13 mouse cellular contexts compared by ENCODE assay signal in genomic region chr17:45770441-45770840, GRCm38 (mm10). TPM values are rescaled to one million over a fixed set of nuclear protein-coding genes. Genes with fewer than 3 reads are reported as not detected.
DNase-seq lines count a peak whose midpoint lies in the region; ATAC-seq lines count a peak whose summit lies in the region.
"Had no signal": no experiment of that assay in that cellular context is flagged by ENCODE, and none has a peak within 500 bp of the region (broad histone marks: within the 10 kb centered on the region; RNA-seq: fewer than 3 reads in every experiment).

No protein-coding gene starts in this region.

- H3K9ac ChIP-seq in midbrain, embryonic 13.5 days (replicated peaks) = no peak overlapping the region
- no peak overlapping the region for H3K9ac ChIP-seq in intestine, embryonic 15.5 days
- no peak overlapping the region for H3K9ac ChIP-seq in stomach, embryonic 14.5 days (replicated peaks; ENCODE audit: low read depth, low read length)
- H3K9ac ChIP-seq: embryonic facial prominence, embryonic 13.5 days; liver, embryonic 14.5 days had no signal

- no peaks in the 10 kb centered on the region for H3K9me3 ChIP-seq in midbrain, embryonic 10.5 days (replicated peaks)
- H3K9me3 ChIP-seq in midbrain, embryonic 13.5 days = no peaks in the 10 kb centered on the region
- no peaks in the 10 kb centered on the region for H3K9me3 ChIP-seq in intestine, embryonic 15.5 days
- H3K9me3 ChIP-seq in stomach, embryonic 14.5 days (ENCODE audit: control insufficient read depth, low read depth, low read length) = no peaks in the 10 kb centered on the region
- H3K9me3 ChIP-seq: embryonic facial prominence, embryonic 13.5 days had no signal

- peaks cover 39% of the 10 kb centered on the region for H3K4me1 ChIP-seq in midbrain, embryonic 10.5 days
- H3K4me1 ChIP-seq in midbrain, embryonic 13.5 days (replicated peaks) = peaks cover 33% of the 10 kb centered on the region
- H3K4me1 ChIP-seq in intestine, embryonic 15.5 days (replicated peaks) = peaks cover 29% of the 10 kb centered on the region
- peaks cover 31% of the 10 kb centered on the region for H3K4me1 ChIP-seq in stomach, embryonic 14.5 days (ENCODE audit: control insufficient read depth, insufficient read depth, low read length)

- 28% methylated on average over 6 of the region's 6 CpGs for WGBS in midbrain, embryonic 10.5 days
- 32% methylated on average over 6 of the region's 6 CpGs for WGBS in midbrain, embryonic 13.5 days
- WGBS in intestine, embryonic 15.5 days = 55% methylated on average over 6 of the region's 6 CpGs
- 39% methylated on average over 6 of the region's 6 CpGs for WGBS in stomach, embryonic 14.5 days

- peak overlapping the region; percentile 58 for H3K27ac ChIP-seq in midbrain, embryonic 10.5 days (replicated peaks)
- H3K27ac ChIP-seq in midbrain, embryonic 13.5 days = no peak overlapping the region
- H3K27ac ChIP-seq in intestine, embryonic 15.5 days = 0 out of 2 replicates have a peak overlapping the region, but pooled peaks have one; percentile 0
- peak overlapping the region; percentile 15; the same call in 1 of the 2 replicates for H3K27ac ChIP-seq in stomach, embryonic 14.5 days (ENCODE audit: low read length)
- H3K27ac ChIP-seq: embryonic facial prominence, embryonic 13.5 days; liver, embryonic 14.5 days had no signal

- H3K27me3 ChIP-seq in midbrain, embryonic 10.5 days (ENCODE audit: low read depth, poor library complexity, severe bottlenecking) = peaks cover 9% of the 10 kb centered on the region
- peaks cover 6% of the 10 kb centered on the region; the same call in 1 of the 2 replicates for H3K27me3 ChIP-seq in midbrain, embryonic 13.5 days
- no peaks in the 10 kb centered on the region for H3K27me3 ChIP-seq in intestine, embryonic 15.5 days (replicated peaks)
- H3K27me3 ChIP-seq in stomach, embryonic 14.5 days (ENCODE audit: control insufficient read depth, insufficient read depth, low read length) = no peaks in the 10 kb centered on the region
- H3K27me3 ChIP-seq: embryonic facial prominence, embryonic 13.5 days had no signal

- H3K4me3 ChIP-seq in midbrain, embryonic 10.5 days = no peak overlapping the region
- no peak overlapping the region for H3K4me3 ChIP-seq in midbrain, embryonic 13.5 days (replicated peaks)
- H3K4me3 ChIP-seq in intestine, embryonic 15.5 days (replicated peaks) = no peak overlapping the region
- H3K4me3 ChIP-seq in stomach, embryonic 14.5 days (ENCODE audit: low read depth, low read length) = no peak overlapping the region
- H3K4me3 ChIP-seq: embryonic facial prominence, embryonic 13.5 days had no signal

- peak; percentile 48 to 59 for DNase-seq in heart, adult 18-20 months
- no peak for DNase-seq in heart, adult 8-10 months (ENCODE audit: low spot score)
- no peak for DNase-seq in midbrain, embryonic 10.5 days (ENCODE audit: low spot score)
- no peak for DNase-seq in layer of hippocampus, adult 9-10 months (ENCODE audit: low spot score)
- no peak for DNase-seq in layer of hippocampus, postnatal 36 days
- DNase-seq: retina, postnatal 1 day had no signal

- no peak overlapping the region for H3K4me2 ChIP-seq in midbrain, embryonic 13.5 days (replicated peaks)
- no peak overlapping the region for H3K4me2 ChIP-seq in intestine, embryonic 15.5 days (replicated peaks)
- no peak overlapping the region for H3K4me2 ChIP-seq in stomach, embryonic 14.5 days (replicated peaks; ENCODE audit: low read depth, low read length)
- H3K4me2 ChIP-seq: embryonic facial prominence, embryonic 13.5 days had no signal

- ATAC-seq in midbrain, embryonic 13.5 days = no peak
- no peak for ATAC-seq in intestine, embryonic 15.5 days
- no peak for ATAC-seq in stomach, embryonic 14.5 days (ENCODE audit: insufficient number of reproducible peaks, insufficient read depth, low FRiP score, low read depth)

- no peaks in the 10 kb centered on the region for H3K36me3 ChIP-seq in midbrain, embryonic 10.5 days
- no peaks in the 10 kb centered on the region for H3K36me3 ChIP-seq in midbrain, embryonic 13.5 days
- H3K36me3 ChIP-seq in intestine, embryonic 15.5 days = no peaks in the 10 kb centered on the region
- no peaks in the 10 kb centered on the region for H3K36me3 ChIP-seq in stomach, embryonic 14.5 days (ENCODE audit: control insufficient read depth, insufficient read depth, low read length)
- H3K36me3 ChIP-seq: embryonic facial prominence, embryonic 13.5 days had no signal

RNA-seq across cellular contexts. Expression of gene 1600014C23Rik, which starts 36.8 kb away (rescaled TPM):
- total RNA-seq in heart, adult 18-20 months (2021) = 1 to 10 TPM in 1 of 2 experiments, not detected in 1; 1.3 TPM
- 1 to 10 TPM in 1 of 4 experiments, under 1 TPM in 3; 0.56 to 1.2 (median 0.94) TPM for total RNA-seq in heart, adult 8-10 months (2022)
- polyA plus RNA-seq in midbrain, embryonic 10.5 days (2016; fragmentation: Nextera tagmentation; extraction: Ambion mirVana) = 0.48 and 0.58 TPM in 2 replicates
- not detected in 2 replicates for polyA plus RNA-seq in midbrain, embryonic 13.5 days (2015; fragmentation: Nextera tagmentation; extraction: Ambion mirVana)
- 0.52 TPM in 1 of 2 replicates, not detected in the other for polyA plus RNA-seq in intestine, embryonic 15.5 days (2015; fragmentation: Nextera tagmentation; extraction: Ambion mirVana)
- 0.72 TPM in 1 of 2 replicates, not detected in the other for polyA plus RNA-seq in stomach, embryonic 14.5 days (2014; fragmentation: Nextera tagmentation; extraction: Ambion mirVana)
- total RNA-seq in layer of hippocampus, postnatal 36 days (2021) = not detected
- total RNA-seq: gastrocnemius, postnatal 10 days; left cerebral cortex, adult 18-20 months had no signal
- polyA plus RNA-seq: embryonic facial prominence, embryonic 13.5 days; liver, embryonic 14.5 days had no signal

Comparison
In these comparisons a context has a peak if more than half of its experiments do, and no peak if none do; other contexts are left out.
1. DNase-seq: peak in heart, adult 18-20 months (2 of 2); none in heart, adult 8-10 months (single experiment), midbrain, embryonic 10.5 days (single experiment), layer of hippocampus, adult 9-10 months (single experiment) and layer of hippocampus, postnatal 36 days (0 of 2).